Mouse (Mus musculus): ENCODE measurements at regions not wholly inside any gene's neighbourhood (a gene's known extent, or its start where the extent isn't known, plus 50 kb on each side); places are given as distances from the start of the nearest gene placed in this dataset.

GRCm38 (mm10) chr2:133221762-133222556, 276.3 kb upstream of the Fermt1 start:
- no peak for DNase-seq (ENCODE audit: low spot score in 2 of 2)

GRCm38 (mm10) chr2:133235175-133235920, 289.6 kb upstream of the Fermt1 start:
- no peak for DNase-seq (ENCODE audit: low spot score in 2 of 2)

DNA sequence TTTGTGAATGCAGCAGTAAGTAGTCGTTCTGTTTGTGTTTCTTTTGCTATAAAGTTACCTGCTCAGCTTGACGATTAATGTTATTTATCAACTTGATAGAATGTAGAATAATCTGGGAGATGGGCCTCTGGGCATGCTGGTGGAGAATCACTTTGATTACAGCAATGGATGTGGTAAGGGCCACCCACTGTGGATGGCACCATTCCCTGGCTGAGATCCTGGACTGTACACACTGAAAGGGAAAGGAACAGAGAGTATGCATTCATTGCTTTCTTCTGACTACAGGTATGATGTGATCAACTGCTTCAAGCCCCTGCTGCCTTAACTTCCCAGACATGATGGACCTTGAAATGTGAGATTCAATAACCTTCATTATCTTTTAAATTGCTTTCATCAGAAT, 299.8 kb upstream of the Bmp2 start:
- no peak for DNase-seq (ENCODE audit: low spot score in 2 of 2)

GRCm38 (mm10) chr2:133274424-133274823, 277.5 kb upstream of the Bmp2 start:
- no peak for DNase-seq (ENCODE audit: low spot score in 2 of 2)

GRCm38 (mm10) chr2:133278546-133278945, 273.4 kb upstream of the Bmp2 start:
- DNase-seq (ENCODE audit: low spot score in 2 of 2), result no peak

DNA sequence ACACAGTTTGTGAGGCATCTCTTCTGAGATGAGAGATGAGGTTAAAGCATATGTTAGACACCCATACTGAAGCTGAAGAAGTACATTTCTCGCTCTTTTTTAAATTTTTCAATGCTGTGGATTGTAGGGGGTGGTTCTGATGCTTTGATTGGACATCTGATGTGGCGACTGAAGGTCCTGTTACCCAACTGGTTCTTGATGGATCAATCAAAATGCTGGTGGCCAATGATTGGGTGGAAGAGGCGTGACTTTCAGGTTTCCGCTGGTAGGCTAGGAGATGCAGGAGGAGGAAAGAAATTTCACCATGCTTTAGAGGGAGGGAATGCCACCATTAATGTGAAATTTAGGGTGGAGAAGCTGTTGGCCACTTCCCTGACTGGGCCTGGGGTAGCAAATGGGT, 272.7 kb upstream of the Bmp2 start:
- no peak for DNase-seq (ENCODE audit: low spot score in 2 of 2)

- no peak for DNase-seq (ENCODE audit: low spot score in 2 of 2)
Observed at GRCm38 (mm10) chr2:133282692-133283091, 269.3 kb upstream of the Bmp2 start.

DNA sequence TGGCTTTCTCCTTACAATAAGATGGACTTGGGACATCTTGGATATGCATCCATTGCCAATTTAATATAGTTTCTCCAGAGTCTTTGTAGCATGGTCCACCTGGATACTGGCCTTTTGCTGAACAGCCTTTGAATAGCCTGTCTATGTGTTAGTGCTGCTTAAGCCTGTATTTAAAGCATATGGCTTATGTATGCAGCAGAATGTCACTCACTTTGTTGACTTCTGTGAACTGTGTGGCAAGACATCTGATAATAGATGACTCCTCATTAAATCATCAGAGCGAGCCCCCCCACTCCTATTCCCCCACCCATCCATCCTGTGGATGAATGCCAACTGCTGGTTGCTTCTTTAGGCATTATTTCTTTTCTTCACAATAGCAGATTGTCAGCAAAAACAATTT, 268.2 kb upstream of the Bmp2 start:
- no peak for DNase-seq (ENCODE audit: low spot score in 2 of 2)

DNA sequence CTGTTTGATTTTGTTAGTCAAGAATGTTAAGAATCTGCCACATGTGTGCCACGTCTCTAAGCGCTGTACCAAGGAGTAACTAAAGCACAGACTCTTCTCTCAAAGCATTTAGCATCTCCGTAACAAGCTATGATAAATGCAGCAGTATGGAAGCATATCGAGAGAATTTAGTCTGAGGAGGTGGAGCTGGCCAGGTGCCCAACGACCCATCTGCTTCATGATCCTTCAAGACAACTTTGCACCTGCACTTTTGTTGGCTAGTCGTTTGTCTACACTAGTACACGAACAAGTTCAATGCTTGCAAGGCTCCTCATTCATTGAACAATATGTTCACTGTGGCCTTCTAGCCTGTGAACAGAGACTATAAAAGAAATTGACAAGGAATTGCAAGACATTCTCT, 257.8 kb upstream of the Bmp2 start:
- DNase-seq (ENCODE audit: low spot score in 2 of 2), result no peak

DNA sequence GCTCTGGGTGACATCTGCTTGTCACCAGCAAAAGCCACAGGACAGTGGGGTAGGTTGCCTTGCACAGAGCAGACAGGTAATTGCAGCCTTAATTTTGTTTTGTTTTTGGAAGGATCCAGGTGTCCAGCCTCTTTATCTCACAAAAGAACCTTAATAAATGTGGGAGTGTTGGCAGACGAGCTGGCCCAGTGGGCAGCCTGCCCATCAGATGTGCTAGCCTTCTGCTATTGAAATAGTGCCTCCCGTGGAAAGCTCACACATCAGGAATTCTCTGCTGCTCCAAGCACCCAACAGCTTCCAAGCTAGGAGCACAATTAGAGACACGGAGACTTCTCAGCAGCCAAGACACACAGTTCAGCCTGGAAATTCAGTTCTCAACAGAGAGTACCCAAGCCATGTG, 246.0 kb upstream of the Bmp2 start:
- DNase-seq (ENCODE audit: low spot score in 2 of 2), result no peak

- DNase-seq (ENCODE audit: low spot score in 2 of 2), result no peak
Observed at GRCm38 (mm10) chr2:133311001-133311400, 241.0 kb upstream of the Bmp2 start.

- DNase-seq (ENCODE audit: low spot score in 2 of 2), result no peak
Observed at GRCm38 (mm10) chr2:133326290-133327050, 225.5 kb upstream of the Bmp2 start.

DNA sequence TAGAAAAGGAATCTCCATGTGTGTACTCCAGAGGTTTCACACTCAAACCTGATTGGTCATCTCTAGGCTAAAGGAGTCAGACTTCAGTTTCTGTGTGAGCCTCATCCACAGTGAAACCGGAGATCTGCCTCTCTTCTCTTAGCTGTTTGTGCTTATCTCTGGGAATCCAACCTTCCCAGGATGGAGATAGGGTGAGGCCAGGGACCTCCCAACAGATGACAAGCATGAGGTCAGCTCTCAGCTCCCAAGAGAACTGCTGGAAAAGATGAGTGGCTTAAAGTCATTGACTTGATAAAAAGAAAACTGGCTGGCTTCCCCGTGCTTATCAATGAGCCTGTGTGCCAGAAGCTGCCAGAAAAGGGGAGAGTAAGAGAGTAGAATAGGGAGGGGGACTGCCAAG, 224.3 kb upstream of the Bmp2 start:
- no peak for DNase-seq (ENCODE audit: low spot score in 2 of 2)

DNA sequence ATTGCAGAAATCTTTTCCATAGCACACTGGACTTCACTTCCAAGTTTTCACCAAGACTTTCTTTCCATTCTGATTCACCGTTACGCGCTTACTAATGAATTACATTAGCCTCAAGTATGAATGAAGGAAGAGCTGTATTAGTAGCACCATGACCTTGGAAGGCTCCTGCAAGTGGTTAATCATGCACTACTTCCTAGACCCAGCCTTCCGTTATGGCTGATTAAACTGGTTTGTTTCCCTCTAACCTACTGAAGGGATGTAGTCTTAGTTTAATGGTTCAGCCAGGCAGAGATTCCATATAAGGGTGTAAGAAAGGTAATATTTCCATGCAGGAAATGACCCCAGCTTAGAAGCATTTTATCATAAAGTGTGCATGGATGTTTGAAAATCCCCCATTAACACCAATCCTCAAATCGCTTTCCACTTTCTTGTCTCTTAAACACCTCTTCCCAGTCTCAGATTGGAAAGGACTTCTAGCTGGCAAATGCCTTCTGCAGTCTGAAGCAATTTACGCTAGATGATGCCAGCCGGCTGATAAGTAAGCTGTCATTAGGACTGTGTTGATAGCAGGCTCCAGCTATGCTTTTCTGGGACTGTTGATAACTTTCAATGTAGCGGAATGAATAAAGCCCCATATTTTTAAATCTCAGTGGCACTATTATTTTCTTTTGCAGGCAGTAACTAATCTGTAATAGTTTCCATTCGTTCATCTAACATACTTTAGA, 215.6 kb upstream of the Bmp2 start:
- DNase-seq (ENCODE audit: low spot score in 2 of 2), result no peak

GRCm38 (mm10) chr2:133338150-133338549, 213.8 kb upstream of the Bmp2 start:
- DNase-seq (ENCODE audit: low spot score in 2 of 2), result no peak

DNA sequence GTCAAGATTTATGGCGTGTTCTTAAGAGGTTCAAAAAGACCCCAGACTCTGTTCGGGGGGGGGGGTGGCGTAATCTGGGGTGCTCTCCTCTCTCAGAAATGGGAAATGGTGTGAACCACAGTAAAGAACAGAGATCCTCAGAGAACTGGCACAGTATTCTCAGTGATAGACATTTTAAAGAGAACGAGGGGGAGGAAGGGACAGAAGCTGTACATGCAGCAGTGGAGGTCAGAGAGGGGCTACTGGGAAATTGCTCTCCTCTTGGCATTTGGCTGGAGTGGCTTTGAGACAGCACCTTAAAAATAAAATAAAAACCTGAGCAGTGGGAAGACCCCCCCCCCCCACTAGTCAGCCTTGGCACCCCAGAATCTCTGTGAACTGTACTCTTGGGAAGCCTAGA, 210.6 kb upstream of the Bmp2 start:
- no peak for DNase-seq (ENCODE audit: low spot score in 2 of 2)

DNA sequence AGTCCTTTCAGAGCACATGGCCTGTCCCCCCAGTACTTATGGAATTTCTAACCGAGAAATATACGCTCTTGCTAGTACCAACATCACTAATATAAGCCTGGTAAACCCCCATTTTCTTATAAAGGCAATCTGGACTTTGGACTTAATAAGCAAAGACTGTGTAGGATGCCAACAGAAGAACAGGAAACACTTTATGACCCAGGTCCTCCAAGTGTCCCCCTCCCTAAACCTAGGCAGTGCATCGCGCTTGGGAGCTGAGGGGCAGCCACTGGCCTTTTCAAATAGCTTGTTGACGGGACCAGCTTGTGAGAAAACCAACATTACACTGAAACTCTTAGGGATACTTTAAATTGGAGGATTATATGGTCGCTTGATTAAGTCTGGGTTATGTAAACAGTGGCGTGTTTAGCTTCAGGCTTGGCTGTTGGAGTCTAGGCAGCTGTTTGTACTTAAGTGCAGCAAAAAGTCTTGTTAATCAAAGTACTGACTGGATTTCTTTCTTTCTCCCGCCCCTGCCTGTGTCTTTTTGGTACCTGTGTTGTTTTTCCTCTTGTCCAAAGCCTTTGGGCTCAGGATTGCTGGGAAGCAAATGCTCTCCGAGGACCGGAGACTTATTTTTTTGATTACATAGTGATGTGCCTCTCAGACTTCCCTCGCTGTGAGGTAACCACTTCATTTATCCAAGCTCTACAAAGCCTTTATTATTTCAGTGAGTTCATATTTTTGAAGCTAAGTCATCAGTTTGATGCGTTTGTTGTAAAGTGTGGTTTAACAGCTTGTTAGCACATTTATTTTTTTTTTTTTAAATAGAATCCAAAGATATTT, 205.8 kb upstream of the Bmp2 start:
- DNase-seq (ENCODE audit: low spot score in 2 of 2), result no peak

- no peak for DNase-seq (ENCODE audit: low spot score in 2 of 2)
Observed at GRCm38 (mm10) chr2:133346789-133347424, 205.1 kb upstream of the Bmp2 start.

GRCm38 (mm10) chr2:133351306-133351705, 200.7 kb upstream of the Bmp2 start:
- DNase-seq (ENCODE audit: low spot score in 2 of 2), result no peak

- DNase-seq (ENCODE audit: low spot score in 2 of 2), result no peak
Observed at GRCm38 (mm10) chr2:133352800-133353199, 199.2 kb upstream of the Bmp2 start.
